Mouse (Mus musculus) MEL-GATA-1-ER (cell line): Measurements from ENCODE around the gene Ttc27.

Experiments
- DNase-seq: peaks from one replicate; pipeline ENCODE4 v3.0.0-alpha.2; 2012; ENCODE audit warnings: low read depth; ENCODE audit errors: extremely low read depth

Ttc27 gene

GRCm38 (mm10) chr17:74819711-74820110, 102.2 kb downstream of the Ttc27 start:
- no peak for DNase-seq

GRCm38 (mm10) chr17:74830851-74831250, 113.3 kb downstream of the Ttc27 start:
- DNase-seq, result no peak

GRCm38 (mm10) chr17:74841721-74842120, 124.2 kb downstream of the Ttc27 start:
- no peak for DNase-seq

- no peak for DNase-seq
These were observed 125.1 kb downstream of the Ttc27 start for GRCm38 (mm10) chr17:74842603-74843002.

- no peak for DNase-seq
These were observed 126.0 kb downstream of the Ttc27 start for GRCm38 (mm10) chr17:74843486-74843885.

- DNase-seq, result no peak
These were observed 128.7 kb downstream of the Ttc27 start for GRCm38 (mm10) chr17:74846031-74846891.

- no peak for DNase-seq
These were observed 132.7 kb downstream of the Ttc27 start for GRCm38 (mm10) chr17:74850216-74850615.

GRCm38 (mm10) chr17:74859298-74859697, 141.8 kb downstream of the Ttc27 start:
- no peak for DNase-seq

GRCm38 (mm10) chr17:74860180-74860993, 142.9 kb downstream of the Ttc27 start:
- DNase-seq, result no peak

- DNase-seq, result peak; percentile 57
These were observed 146.3 kb downstream of the Ttc27 start for GRCm38 (mm10) chr17:74863845-74864244.

- no peak for DNase-seq
These were observed 147.4 kb downstream of the Ttc27 start for GRCm38 (mm10) chr17:74864790-74865548.

- no peak for DNase-seq
These were observed 148.4 kb downstream of the Ttc27 start for GRCm38 (mm10) chr17:74865694-74866564.

- no peak for DNase-seq
These were observed 149.3 kb downstream of the Ttc27 start for GRCm38 (mm10) chr17:74866565-74867507.

GRCm38 (mm10) chr17:74868185-74868907, 150.8 kb downstream of the Ttc27 start:
- DNase-seq, result peak; percentile 77

- DNase-seq, result no peak
These were observed 152.0 kb downstream of the Ttc27 start for GRCm38 (mm10) chr17:74869556-74869955.

GRCm38 (mm10) chr17:74870177-74871160, 152.9 kb downstream of the Ttc27 start:
- no peak for DNase-seq

- DNase-seq, result peak; percentile 96
These were observed 155.0 kb downstream of the Ttc27 start for GRCm38 (mm10) chr17:74872567-74872966.

- DNase-seq, result no peak
These were observed 156.2 kb downstream of the Ttc27 start for GRCm38 (mm10) chr17:74873756-74874155.
